26 mouse cellular contexts compared by ENCODE assay signal in genomic region chr12:74452375-74453090, GRCm38 (mm10).
DNase-seq lines count a peak whose midpoint lies in the region; ATAC-seq and TF ChIP-seq lines count a peak whose summit lies in the region.
"Had no signal": no experiment of that assay in that cellular context is flagged by ENCODE, and none has a peak within 500 bp of the region (broad histone marks: within the 10 kb centered on the region; RNA-seq: fewer than 3 reads in every experiment).

No protein-coding gene starts in this region.

- H3K27ac ChIP-seq in forebrain, embryonic 12.5 days = 0 out of 2 replicates have a peak overlapping the region, but pooled peaks have one; percentile 5
- H3K27ac ChIP-seq in forebrain, embryonic 10.5 days = no peak overlapping the region
- no peak overlapping the region for H3K27ac ChIP-seq in forebrain, embryonic 15.5 days (replicated peaks)
- H3K27ac ChIP-seq in thymus, adult 2 months (ENCODE audit: control insufficient read depth, insufficient read depth, low read length) = no peak overlapping the region
- H3K27ac ChIP-seq: heart, embryonic 13.5 days; hindbrain, embryonic 14.5 days; limb, embryonic 13.5 days; lung, embryonic 15.5 days; midbrain, embryonic 10.5 days; stomach, embryonic 15.5 days had no signal

- no peak overlapping the region for H3K4me2 ChIP-seq in forebrain, embryonic 12.5 days
- H3K4me2 ChIP-seq in forebrain, embryonic 15.5 days (replicated peaks) = no peak overlapping the region
- H3K4me2 ChIP-seq: heart, embryonic 13.5 days; hindbrain, embryonic 14.5 days; limb, embryonic 13.5 days; liver, embryonic 11.5 days; lung, embryonic 15.5 days; stomach, embryonic 15.5 days had no signal

- H3K9ac ChIP-seq in forebrain, embryonic 12.5 days = no peak overlapping the region
- no peak overlapping the region for H3K9ac ChIP-seq in forebrain, embryonic 15.5 days (replicated peaks)
- H3K9ac ChIP-seq: heart, embryonic 13.5 days; hindbrain, embryonic 14.5 days; limb, embryonic 13.5 days; lung, embryonic 15.5 days; stomach, embryonic 15.5 days had no signal

- no peaks in the 10 kb centered on the region for H3K9me3 ChIP-seq in forebrain, embryonic 12.5 days
- no peaks in the 10 kb centered on the region for H3K9me3 ChIP-seq in forebrain, embryonic 10.5 days
- no peaks in the 10 kb centered on the region for H3K9me3 ChIP-seq in forebrain, embryonic 15.5 days
- H3K9me3 ChIP-seq: heart, embryonic 13.5 days; limb, embryonic 13.5 days; lung, embryonic 15.5 days; midbrain, embryonic 10.5 days; stomach, embryonic 15.5 days had no signal

- ATAC-seq in forebrain, embryonic 12.5 days (ENCODE audit: low FRiP score) = peak; percentile 61; the same call in 1 of the 2 replicates
- ATAC-seq in forebrain, embryonic 15.5 days (replicated peaks) = peak; percentile 88
- ATAC-seq: intestine, postnatal 0 days had no signal

- no peaks in the 10 kb centered on the region for H3K36me3 ChIP-seq in forebrain, embryonic 12.5 days (replicated peaks)
- no peaks in the 10 kb centered on the region for H3K36me3 ChIP-seq in forebrain, embryonic 10.5 days (replicated peaks)
- no peaks in the 10 kb centered on the region for H3K36me3 ChIP-seq in forebrain, embryonic 15.5 days
- no peaks in the 10 kb centered on the region for H3K36me3 ChIP-seq in thymus, adult 2 months (ENCODE audit: control insufficient read depth, insufficient read depth, low read length)
- H3K36me3 ChIP-seq: heart, embryonic 13.5 days; limb, embryonic 13.5 days; lung, embryonic 15.5 days; midbrain, embryonic 10.5 days; stomach, embryonic 15.5 days had no signal

- TF ChIP-seq CTCF in thymus, adult 2 months (IDR thresholded peaks at IDR 0.05; ENCODE audit: borderline replicate concordance, control insufficient read depth, extremely low read depth, insufficient read depth, low read length, poor library complexity) = no peak

- H3K27me3 ChIP-seq in forebrain, embryonic 12.5 days = no peaks in the 10 kb centered on the region
- no peaks in the 10 kb centered on the region for H3K27me3 ChIP-seq in forebrain, embryonic 10.5 days (ENCODE audit: poor library complexity, severe bottlenecking)
- no peaks in the 10 kb centered on the region for H3K27me3 ChIP-seq in forebrain, embryonic 15.5 days
- H3K27me3 ChIP-seq in thymus, adult 2 months (ENCODE audit: control insufficient read depth, insufficient read depth, low read length) = no peaks in the 10 kb centered on the region
- H3K27me3 ChIP-seq: heart, embryonic 13.5 days; limb, embryonic 13.5 days; lung, embryonic 15.5 days; stomach, embryonic 15.5 days had no signal

- peaks cover 4% of the 10 kb centered on the region for H3K4me1 ChIP-seq in forebrain, embryonic 12.5 days
- peaks cover 10% of the 10 kb centered on the region; the same call in 1 of the 2 replicates for H3K4me1 ChIP-seq in forebrain, embryonic 10.5 days
- peaks cover 16% of the 10 kb centered on the region for H3K4me1 ChIP-seq in forebrain, embryonic 15.5 days
- H3K4me1 ChIP-seq in thymus, adult 2 months (replicated peaks; ENCODE audit: control insufficient read depth, insufficient read depth, low read length) = no peaks in the 10 kb centered on the region
- H3K4me1 ChIP-seq: lung, embryonic 15.5 days; midbrain, embryonic 10.5 days; stomach, embryonic 15.5 days had no signal

- DNase-seq in forebrain, embryonic 10.5 days (ENCODE audit: extremely low spot score, low spot score) = no peak
- peak; percentile 11 for DNase-seq in testis, postnatal 14 days (ENCODE audit: low spot score)
- no peak for DNase-seq in testis, postnatal 10 days (ENCODE audit: low spot score)
- no peak for DNase-seq in thymus, adult 2 months
- DNase-seq in cerebellum, adult 11-12 months = no peak
- DNase-seq: adrenal gland, postnatal 14 days; cerebellum, adult 8-10 months; cerebellum, postnatal 25 days; heart, postnatal 10 days; kidney, adult 9 months; kidney, postnatal 10 days; layer of hippocampus, adult 9-11 months; right cerebral cortex, postnatal 25 days; thymus, adult 18-20 months; thymus, postnatal 4 days had no signal

- H3K4me3 ChIP-seq in forebrain, embryonic 12.5 days (replicated peaks) = no peak overlapping the region
- H3K4me3 ChIP-seq in forebrain, embryonic 10.5 days = no peak overlapping the region
- H3K4me3 ChIP-seq in forebrain, embryonic 15.5 days = no peak overlapping the region
- H3K4me3 ChIP-seq in thymus, adult 2 months (ENCODE audit: control insufficient read depth, insufficient read depth, low read length) = no peak overlapping the region
- H3K4me3 ChIP-seq: erythroblast, embryonic 14.5 days; heart, embryonic 13.5 days; limb, embryonic 13.5 days; lung, embryonic 15.5 days; midbrain, embryonic 10.5 days; stomach, embryonic 15.5 days had no signal

- WGBS in forebrain, embryonic 12.5 days = 64% methylated on average over 4 of the region's 4 CpGs
- WGBS in forebrain, embryonic 10.5 days = 72% methylated on average over 4 of the region's 4 CpGs
- WGBS in forebrain, embryonic 15.5 days = 47% methylated on average over 4 of the region's 4 CpGs
- 85% methylated on average over 4 of the region's 4 CpGs for WGBS in thymus, adult 2 months

- TF ChIP-seq POLR2A in thymus, adult 2 months (IDR thresholded peaks at IDR 0.05; ENCODE audit: control insufficient read depth, extremely low read depth, insufficient read depth, low read length, poor library complexity) = no peak
